Mouse (Mus musculus) thymus, adult 2 months (tissue): ENCODE data around the gene Prom2.

Source experiments
- CTCF ChIP-seq: fragments of 200-500 bp; IDR thresholded peaks from 2 replicates; pipeline ENCODE4 v1.5.1; 2012; ENCODE audit warnings: mild to moderate bottlenecking, control low read depth, low read length, moderate library complexity, borderline replicate concordance; ENCODE audit not compliant: control insufficient read depth, poor library complexity, insufficient read depth; ENCODE audit errors: extremely low read depth
- POLR2A ChIP-seq: fragments of 200-500 bp; IDR thresholded peaks from 2 replicates; pipeline ENCODE4 v1.6.1; 2012; ENCODE audit warnings: mild to moderate bottlenecking, low read length, control low read depth, moderate library complexity; ENCODE audit not compliant: control insufficient read depth, poor library complexity, insufficient read depth; ENCODE audit errors: extremely low read depth

DNA sequence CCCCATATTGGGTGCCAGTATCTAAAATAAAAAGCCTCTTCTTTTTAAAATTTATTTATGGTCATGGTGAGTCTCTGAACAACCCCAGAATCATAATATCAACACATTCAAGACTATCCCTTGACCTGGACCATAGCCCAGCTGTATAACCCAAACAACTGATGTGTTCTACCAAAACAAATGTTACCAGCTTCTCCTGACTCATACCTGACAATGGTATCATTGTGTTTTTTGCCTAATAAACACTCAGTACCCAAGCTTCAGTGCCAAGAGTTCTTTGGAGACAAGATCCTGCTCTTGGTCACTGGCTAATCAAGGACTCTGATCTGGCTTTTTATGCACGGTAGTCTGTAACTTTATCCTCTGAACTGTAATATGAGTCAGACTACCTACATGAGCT is 32.1 kb upstream of the Prom2 start:
- TF ChIP-seq CTCF (no peak), POLR2A (no peak)
